17 mouse cellular contexts compared by ENCODE assay signal in genomic region chr7:126085154-126085553, GRCm38 (mm10). TPM values are rescaled to one million over a fixed set of nuclear protein-coding genes. Genes with fewer than 3 reads are reported as not detected.
"Had no signal": no experiment of that assay in that cellular context is flagged by ENCODE, and none has a peak within 500 bp of the region (broad histone marks: within the 10 kb centered on the region; RNA-seq: fewer than 3 reads in every experiment).

No protein-coding gene starts in this region.

- DNase-seq: lung, adult 18-20 months; lung, embryonic 14.5 days; lung, postnatal 10 days; lung, postnatal 4 days; right cerebral cortex, postnatal 14 days; thymus, adult 2 months; thymus, postnatal 25 days; thymus, postnatal 4 days had no signal

- H3K4me3 ChIP-seq: midbrain, embryonic 13.5 days; midbrain, embryonic 15.5 days; neural tube, embryonic 12.5 days; stomach, embryonic 15.5 days had no signal

- H3K36me3 ChIP-seq: midbrain, embryonic 13.5 days; midbrain, embryonic 15.5 days; neural tube, embryonic 12.5 days; stomach, embryonic 15.5 days had no signal

- H3K4me2 ChIP-seq: lung, embryonic 14.5 days; midbrain, embryonic 11.5 days; midbrain, embryonic 13.5 days; midbrain, embryonic 15.5 days; neural tube, embryonic 12.5 days; stomach, embryonic 15.5 days had no signal

- H3K9me3 ChIP-seq: midbrain, embryonic 13.5 days; midbrain, embryonic 15.5 days; neural tube, embryonic 12.5 days; stomach, embryonic 15.5 days had no signal

- H3K27ac ChIP-seq: midbrain, embryonic 13.5 days; midbrain, embryonic 15.5 days; neural tube, embryonic 12.5 days; stomach, embryonic 15.5 days; stomach, postnatal 0 days had no signal

- ATAC-seq: midbrain, embryonic 13.5 days; midbrain, embryonic 15.5 days had no signal

- H3K9ac ChIP-seq: lung, embryonic 14.5 days; midbrain, embryonic 13.5 days; midbrain, embryonic 15.5 days; neural tube, embryonic 12.5 days; stomach, embryonic 15.5 days had no signal

RNA-seq across cellular contexts. Expression of gene Gsg1l, which starts 2.9 kb away (rescaled TPM):
- total RNA-seq: megakaryocyte-erythroid progenitor cell, adult 5-6 weeks; monocyte, adult 5-6 weeks; neutrophil, adult 5-6 weeks had no signal
